Mouse (Mus musculus): ENCODE results near the gene Doc2a. TPM values are rescaled to one million over a fixed set of nuclear protein-coding genes. Genes with fewer than 3 reads are reported as not detected.

Gene Doc2a
- polyA plus RNA-seq, 1 experiment from 2014 or later = 0.20 TPM

GRCm38 (mm10) chr7:126831539-126831938 is 15.7 kb upstream of the Doc2a start, which contains the start of gene 4930451I11Rik:
4930451I11Rik (minus strand) TSS chr7:126831639.
- H3K4me3 ChIP-seq (ENCODE audit: low read depth, low read length) = 0 out of 2 replicates have a peak within 1 kb of the TSS, but pooled peaks have one; percentile 14
- no peak for ATAC-seq
- DNase-seq (ENCODE audit: low spot score) = no peak
- H3K36me3 ChIP-seq (ENCODE audit: insufficient read depth, low read length) = no peaks in the 10 kb centered on the region
- no peaks in the 10 kb centered on the region for H3K9me3 ChIP-seq (ENCODE audit: low read length)
- no peaks in the 10 kb centered on the region for H3K4me1 ChIP-seq (ENCODE audit: insufficient read depth, low read depth, low read length)
- H3K4me2 ChIP-seq (replicated peaks; ENCODE audit: low read depth, low read length) = peak within 1 kb of the TSS; percentile 49
- H3K9ac ChIP-seq (replicated peaks; ENCODE audit: low read depth) = no peak within 1 kb of the TSS
- H3K27me3 ChIP-seq (replicated peaks; ENCODE audit: insufficient read depth, low read length) = no peaks in the 10 kb centered on the region
- WGBS = 57% methylated on average over 5 of the region's 5 CpGs
- TF ChIP-seq EP300 (IDR thresholded peaks at IDR 0.05) (no peak), CTCF (IDR thresholded peaks at IDR 0.05) (no peak)
- no peak within 1 kb of the TSS for H3K27ac ChIP-seq (ENCODE audit: low read length)

GRCm38 (mm10) chr7:126832036-126832598 is 15.1 kb upstream of the Doc2a start:
- no peak overlapping the region for H3K9ac ChIP-seq (replicated peaks; ENCODE audit: low read depth)
- TF ChIP-seq CTCF (IDR thresholded peaks at IDR 0.05) (peak; percentile 92), EP300 (IDR thresholded peaks at IDR 0.05) (no peak)
- H3K27ac ChIP-seq (ENCODE audit: low read length) = no peak overlapping the region

GRCm38 (mm10) chr7:126833294-126833693 is 13.9 kb upstream of the Doc2a start:
- H3K9me3 ChIP-seq (ENCODE audit: low read length) = no peaks in the 10 kb centered on the region
- TF ChIP-seq CTCF (IDR thresholded peaks at IDR 0.05) = no peak
- no peak for TF ChIP-seq EP300 (IDR thresholded peaks at IDR 0.05)
- no peak overlapping the region for H3K4me2 ChIP-seq (replicated peaks; ENCODE audit: low read depth, low read length)
- H3K4me1 ChIP-seq (ENCODE audit: insufficient read depth, low read depth, low read length) = no peaks in the 10 kb centered on the region
- no peak overlapping the region for H3K4me3 ChIP-seq (ENCODE audit: low read depth, low read length)
- H3K36me3 ChIP-seq (ENCODE audit: insufficient read depth, low read length) = no peaks in the 10 kb centered on the region
- WGBS = 95% methylated on average over 1 of the region's 1 CpGs
- no peak overlapping the region for H3K9ac ChIP-seq (replicated peaks; ENCODE audit: low read depth)
- no peak overlapping the region for H3K27ac ChIP-seq (ENCODE audit: low read length)
- H3K27me3 ChIP-seq (replicated peaks; ENCODE audit: insufficient read depth, low read length) = no peaks in the 10 kb centered on the region
- DNase-seq (ENCODE audit: low spot score) (no peak), ATAC-seq (no peak)

More at GRCm38 (mm10) chr7:126832036-126832598, 15.1 kb upstream of the Doc2a start:
- peak; percentile 94 for ATAC-seq
- no peaks in the 10 kb centered on the region for H3K4me1 ChIP-seq (ENCODE audit: insufficient read depth, low read depth, low read length)
- DNase-seq (ENCODE audit: low spot score) = peak; percentile 91
- WGBS = 2% methylated on average over 21 of the region's 21 CpGs
- no peaks in the 10 kb centered on the region for H3K9me3 ChIP-seq (ENCODE audit: low read length)
- no peaks in the 10 kb centered on the region for H3K27me3 ChIP-seq (replicated peaks; ENCODE audit: insufficient read depth, low read length)
- H3K4me2 ChIP-seq (replicated peaks; ENCODE audit: low read depth, low read length) = peak overlapping the region; percentile 49
- no peaks in the 10 kb centered on the region for H3K36me3 ChIP-seq (ENCODE audit: insufficient read depth, low read length)
- H3K4me3 ChIP-seq (ENCODE audit: low read depth, low read length) = 0 out of 2 replicates have a peak overlapping the region, but pooled peaks have one; percentile 14

GRCm38 (mm10) chr7:126843276-126843675 is 3.9 kb upstream of the Doc2a start:
- H3K4me2 ChIP-seq (replicated peaks; ENCODE audit: low read depth, low read length) = no peak overlapping the region
- TF ChIP-seq EP300 (IDR thresholded peaks at IDR 0.05) (no peak), CTCF (IDR thresholded peaks at IDR 0.05) (no peak)
- H3K27me3 ChIP-seq (replicated peaks; ENCODE audit: insufficient read depth, low read length) = 0 out of 2 replicates have a peak, but pooled peaks cover 10% of the 10 kb centered on the region
- H3K27ac ChIP-seq (ENCODE audit: low read length) = no peak overlapping the region
- ATAC-seq (no peak), DNase-seq (ENCODE audit: low spot score) (no peak)
- WGBS = 67% methylated on average over 9 of the region's 9 CpGs
- H3K9me3 ChIP-seq (ENCODE audit: low read length) = no peaks in the 10 kb centered on the region
- no peak overlapping the region for H3K9ac ChIP-seq (replicated peaks; ENCODE audit: low read depth)
- H3K4me3 ChIP-seq (ENCODE audit: low read depth, low read length) = no peak overlapping the region
- H3K4me1 ChIP-seq (ENCODE audit: insufficient read depth, low read depth, low read length) = no peaks in the 10 kb centered on the region
- H3K36me3 ChIP-seq (ENCODE audit: insufficient read depth, low read length) = no peaks in the 10 kb centered on the region

GRCm38 (mm10) chr7:126845516-126845915 is 1.7 kb upstream of the Doc2a start:
- 0 out of 2 replicates have a peak, but pooled peaks cover 22% of the 10 kb centered on the region for H3K27me3 ChIP-seq (replicated peaks; ENCODE audit: insufficient read depth, low read length)
- no peak overlapping the region for H3K27ac ChIP-seq (ENCODE audit: low read length)
- DNase-seq (ENCODE audit: low spot score) (no peak), ATAC-seq (no peak)
- no peaks in the 10 kb centered on the region for H3K4me1 ChIP-seq (ENCODE audit: insufficient read depth, low read depth, low read length)
- WGBS = 89% methylated on average over 2 of the region's 2 CpGs
- TF ChIP-seq CTCF (IDR thresholded peaks at IDR 0.05) = no peak
- no peak for TF ChIP-seq EP300 (IDR thresholded peaks at IDR 0.05)
- no peak overlapping the region for H3K4me2 ChIP-seq (replicated peaks; ENCODE audit: low read depth, low read length)
- H3K9me3 ChIP-seq (ENCODE audit: low read length) = no peaks in the 10 kb centered on the region
- no peak overlapping the region for H3K4me3 ChIP-seq (ENCODE audit: low read depth, low read length)
- H3K9ac ChIP-seq (replicated peaks; ENCODE audit: low read depth) = no peak overlapping the region
- no peaks in the 10 kb centered on the region for H3K36me3 ChIP-seq (ENCODE audit: insufficient read depth, low read length)

GRCm38 (mm10) chr7:126847421-126848398 is 494 bp downstream of the Doc2a start:
- H3K4me2 ChIP-seq (replicated peaks; ENCODE audit: low read depth, low read length) = peak overlapping the region; percentile 95
- 1% methylated on average over 55 of the region's 74 CpGs for WGBS
- no peak overlapping the region for H3K9ac ChIP-seq (replicated peaks; ENCODE audit: low read depth)
- H3K9me3 ChIP-seq (ENCODE audit: low read length) = no peaks in the 10 kb centered on the region
- no peaks in the 10 kb centered on the region for H3K4me1 ChIP-seq (ENCODE audit: insufficient read depth, low read depth, low read length)
- DNase-seq (ENCODE audit: low spot score) (peak; percentile 17), ATAC-seq (peak; percentile 49)
- 0 out of 2 replicates have a peak, but pooled peaks cover 22% of the 10 kb centered on the region for H3K27me3 ChIP-seq (replicated peaks; ENCODE audit: insufficient read depth, low read length)
- H3K27ac ChIP-seq (ENCODE audit: low read length) = no peak overlapping the region
- TF ChIP-seq CTCF (IDR thresholded peaks at IDR 0.05) = no peak
- TF ChIP-seq EP300 (IDR thresholded peaks at IDR 0.05) = no peak
- H3K4me3 ChIP-seq (ENCODE audit: low read depth, low read length) = peak overlapping the region; percentile 46
- H3K36me3 ChIP-seq (ENCODE audit: insufficient read depth, low read length) = 0 out of 2 replicates have a peak, but pooled peaks cover under 1% of the 10 kb centered on the region
